Mouse (Mus musculus): ENCODE measurements around the gene Tmem94. TPM values are rescaled to one million over a fixed set of nuclear protein-coding genes. Genes with fewer than 3 reads are reported as not detected.

Gene Tmem94
- total RNA-seq, 1 experiment from 2014 or later: 65.1 TPM

DNA sequence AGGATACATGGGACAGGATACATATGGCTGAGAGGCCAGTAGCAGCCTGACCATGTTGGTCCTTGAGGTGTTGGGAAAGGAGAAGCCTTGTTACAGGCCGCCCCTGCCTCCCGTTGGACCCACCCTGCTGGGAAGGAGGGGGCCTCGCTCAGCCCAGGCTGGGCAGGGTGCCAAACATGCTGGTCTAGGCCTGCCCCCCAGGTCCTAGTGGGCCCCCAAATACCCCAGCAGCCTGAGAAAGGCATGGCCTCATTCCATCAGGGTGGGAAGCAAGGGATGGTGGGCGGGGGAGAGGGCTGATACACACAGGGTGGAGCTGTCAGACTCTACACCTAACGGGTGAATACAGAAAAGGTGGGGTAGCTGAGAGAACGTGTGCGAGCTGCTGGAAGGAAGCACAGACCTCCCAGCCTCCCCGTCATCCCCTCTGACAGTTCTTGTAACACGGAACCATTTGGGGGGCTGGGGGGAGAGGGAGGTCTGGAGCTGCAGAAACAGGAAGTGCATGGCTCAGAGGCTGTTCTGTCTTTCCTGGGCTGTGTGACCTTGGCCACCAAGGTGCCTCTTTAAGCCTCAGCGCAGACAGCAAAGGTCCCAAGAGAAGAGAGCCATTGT lies 43.6 kb downstream of the Tmem94 start:
- DNase-seq: peak; percentile 68

DNA sequence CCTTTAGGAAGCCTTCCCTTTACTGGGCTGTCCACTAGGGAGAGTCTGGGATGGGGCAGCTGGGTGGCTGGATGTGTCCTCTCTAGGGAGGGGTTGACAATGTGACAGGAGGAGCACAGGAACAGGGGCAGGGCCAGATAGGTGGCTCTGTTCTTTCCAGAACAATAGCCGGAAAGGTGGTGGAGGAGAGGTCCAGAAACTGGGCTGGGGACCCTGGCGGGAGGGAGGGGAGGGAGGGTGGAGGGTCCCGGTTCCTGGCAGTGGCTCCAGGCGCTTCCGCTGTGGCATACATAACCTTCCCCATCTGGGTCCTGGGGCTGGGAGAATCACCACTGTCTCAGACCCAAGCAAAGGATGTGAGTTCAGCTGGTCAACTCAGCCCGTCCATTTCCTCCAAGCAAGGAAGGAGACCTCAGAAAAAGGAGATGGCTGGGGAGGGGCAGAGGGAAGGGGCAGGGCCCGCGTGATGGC lies 44.1 kb downstream of the Tmem94 start:
- DNase-seq: peak; percentile 64

DNA sequence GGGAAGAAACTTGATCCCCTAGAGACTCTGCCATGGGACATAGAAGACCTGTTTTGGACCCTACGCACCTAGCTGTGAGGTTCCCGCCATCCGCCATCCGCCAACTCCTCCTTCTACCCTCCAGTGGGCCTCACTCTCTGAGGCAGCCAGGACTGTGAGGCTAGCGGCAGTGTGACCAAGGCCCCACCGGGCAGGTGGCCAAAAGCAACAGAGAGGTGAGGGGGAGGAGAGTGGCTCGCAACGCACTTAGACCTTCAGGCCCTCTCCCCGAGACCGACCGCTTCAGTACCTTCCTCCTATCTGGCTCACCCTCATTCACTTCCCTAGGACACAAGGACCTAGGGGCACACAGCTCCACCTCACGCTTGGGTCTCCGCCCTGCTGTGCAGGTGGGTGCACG lies 45.1 kb downstream of the Tmem94 start:
- DNase-seq: peak; percentile 91

DNA sequence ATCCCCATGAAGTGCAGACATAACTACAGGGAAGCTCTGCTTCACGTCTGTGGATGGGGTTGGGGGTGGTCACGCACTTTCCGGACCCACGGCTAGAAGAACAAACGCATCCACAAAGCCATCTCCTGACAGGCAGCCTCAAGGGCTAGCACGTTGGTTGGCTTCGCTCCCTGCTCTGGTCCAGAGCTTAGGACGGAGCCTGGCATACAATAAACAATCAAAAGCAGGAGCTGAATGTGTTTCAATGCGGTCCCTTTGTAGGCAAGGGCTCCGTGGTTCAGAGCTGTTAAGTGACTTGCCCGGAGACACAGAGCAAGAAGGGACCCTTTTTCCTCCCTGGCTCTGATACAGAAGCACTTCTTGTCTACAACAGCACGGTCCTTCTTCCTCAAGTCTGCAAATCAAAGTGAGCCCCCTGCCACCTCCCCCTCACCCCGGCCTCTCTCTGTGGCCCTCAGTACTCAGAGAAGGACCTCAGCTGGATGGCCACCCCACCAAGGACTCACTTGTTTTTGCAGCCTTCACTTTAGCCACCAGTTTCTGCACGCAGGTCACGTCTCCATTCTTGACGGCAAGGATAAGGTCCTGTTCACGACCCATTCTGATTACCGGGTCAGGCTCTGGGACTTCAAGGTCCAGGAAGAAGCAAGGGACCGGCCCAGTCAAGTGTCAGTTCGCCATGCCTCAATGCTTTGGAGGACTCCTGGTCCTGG lies 46.3 kb downstream of the Tmem94 start:
- no peak for DNase-seq

DNA sequence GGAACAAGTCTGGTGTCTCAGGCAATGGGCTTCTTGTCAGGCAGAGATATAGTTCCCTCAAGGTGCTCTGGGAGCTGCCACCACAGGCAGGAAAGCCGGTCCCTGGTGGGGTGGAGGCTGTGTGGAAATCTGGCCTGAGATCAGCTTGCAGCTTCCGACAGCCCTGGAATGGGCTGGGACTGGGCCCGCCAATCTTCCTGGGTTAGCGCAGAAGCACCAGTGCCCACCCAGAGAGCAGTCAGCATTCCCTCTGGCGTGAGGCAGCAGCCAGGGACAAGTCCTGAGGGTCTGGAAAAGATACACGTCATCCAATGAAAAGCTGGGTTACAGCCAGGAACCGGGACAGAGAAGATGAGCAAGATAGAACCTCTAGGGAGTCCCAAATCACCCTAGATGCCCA lies 46.9 kb downstream of the Tmem94 start:
- DNase-seq: peak; percentile 72

DNA sequence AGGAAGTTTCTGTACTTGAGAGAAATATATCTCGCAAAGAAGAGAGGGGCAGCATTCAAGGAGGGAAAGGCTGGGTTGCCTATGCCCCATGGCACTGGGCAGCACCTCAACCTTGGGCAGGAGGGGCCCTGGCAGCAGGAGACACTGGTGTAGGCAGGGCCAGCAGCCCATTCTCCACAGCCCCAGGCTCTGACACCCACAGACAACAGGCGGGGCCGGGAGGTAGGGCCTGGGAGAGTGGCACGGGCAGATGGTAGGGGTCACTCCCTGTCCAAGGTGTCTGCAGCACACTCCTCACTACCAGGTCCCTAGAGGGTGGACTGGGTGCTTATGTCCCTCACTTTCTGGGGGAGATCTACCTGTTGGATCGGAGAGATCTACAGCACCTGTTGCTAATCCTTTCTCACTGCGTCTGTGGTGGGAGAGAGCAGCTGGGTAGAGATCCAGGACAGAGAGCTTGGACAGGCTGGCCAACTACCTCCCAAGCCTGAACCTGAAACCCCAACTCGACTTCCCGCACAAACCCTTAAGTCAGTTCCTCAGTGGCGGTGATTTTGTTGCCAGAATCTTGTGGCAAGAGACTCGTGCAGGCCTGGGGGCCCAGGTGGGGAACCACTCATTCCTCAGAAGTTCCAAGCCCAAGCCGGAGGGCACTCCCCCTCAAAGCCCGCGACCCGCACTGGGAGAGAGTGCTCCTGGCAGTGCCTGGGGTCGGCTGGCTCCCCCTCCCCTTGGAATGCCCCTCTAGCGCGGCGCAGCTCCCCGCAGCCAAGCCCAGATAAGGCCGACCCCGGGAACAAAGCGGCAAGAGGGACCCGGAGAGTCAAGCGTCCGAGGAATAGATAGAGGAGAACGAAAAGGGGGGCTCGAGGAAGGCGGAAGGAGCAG lies 47.5 kb downstream of the Tmem94 start:
- DNase-seq: peak; percentile 70

DNA sequence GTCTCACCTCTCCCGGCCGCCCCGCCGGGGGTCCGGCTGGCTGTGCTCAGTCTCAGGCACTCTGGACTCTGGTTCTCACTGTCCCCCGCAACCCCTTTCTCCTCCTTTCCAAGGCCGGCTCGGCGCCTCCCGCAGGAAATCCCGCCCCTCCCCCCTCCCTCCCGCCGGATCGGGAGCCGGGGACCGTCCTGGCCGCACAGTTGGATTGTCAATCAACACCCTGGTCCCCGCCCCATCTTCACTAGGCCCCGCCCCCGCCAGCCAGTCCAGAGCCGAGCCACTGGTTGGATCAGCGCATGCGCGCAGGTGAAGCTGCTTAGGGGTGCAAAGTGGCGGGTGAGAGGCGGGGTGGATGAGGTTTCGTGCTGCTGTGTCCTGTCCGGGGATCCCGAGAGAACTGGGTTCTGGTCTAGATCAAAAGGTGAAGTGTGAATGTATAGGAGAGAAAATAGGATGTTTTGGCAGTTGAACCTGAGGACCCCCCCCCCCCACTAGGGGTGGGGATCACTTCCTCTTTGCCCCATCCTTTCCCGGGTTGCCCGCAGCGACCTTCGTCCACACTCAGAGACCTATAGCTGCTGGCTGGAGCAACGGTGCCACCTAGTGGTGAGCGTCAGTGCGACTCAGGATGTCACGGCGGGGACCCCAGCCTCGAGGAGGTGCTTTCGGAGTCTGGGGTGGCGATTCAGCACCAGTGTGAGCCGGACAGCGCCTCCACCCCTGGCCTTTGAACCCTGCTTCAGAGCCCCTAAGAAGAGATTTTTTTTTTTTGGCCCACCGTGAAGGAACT lies 48.5 kb downstream of the Tmem94 start, which contains the start of gene Caskin2:
TSS of gene Caskin2 (minus strand) at position 133 of the 790 bp plus-strand sequence.
- peak; percentile 99 for DNase-seq

DNA sequence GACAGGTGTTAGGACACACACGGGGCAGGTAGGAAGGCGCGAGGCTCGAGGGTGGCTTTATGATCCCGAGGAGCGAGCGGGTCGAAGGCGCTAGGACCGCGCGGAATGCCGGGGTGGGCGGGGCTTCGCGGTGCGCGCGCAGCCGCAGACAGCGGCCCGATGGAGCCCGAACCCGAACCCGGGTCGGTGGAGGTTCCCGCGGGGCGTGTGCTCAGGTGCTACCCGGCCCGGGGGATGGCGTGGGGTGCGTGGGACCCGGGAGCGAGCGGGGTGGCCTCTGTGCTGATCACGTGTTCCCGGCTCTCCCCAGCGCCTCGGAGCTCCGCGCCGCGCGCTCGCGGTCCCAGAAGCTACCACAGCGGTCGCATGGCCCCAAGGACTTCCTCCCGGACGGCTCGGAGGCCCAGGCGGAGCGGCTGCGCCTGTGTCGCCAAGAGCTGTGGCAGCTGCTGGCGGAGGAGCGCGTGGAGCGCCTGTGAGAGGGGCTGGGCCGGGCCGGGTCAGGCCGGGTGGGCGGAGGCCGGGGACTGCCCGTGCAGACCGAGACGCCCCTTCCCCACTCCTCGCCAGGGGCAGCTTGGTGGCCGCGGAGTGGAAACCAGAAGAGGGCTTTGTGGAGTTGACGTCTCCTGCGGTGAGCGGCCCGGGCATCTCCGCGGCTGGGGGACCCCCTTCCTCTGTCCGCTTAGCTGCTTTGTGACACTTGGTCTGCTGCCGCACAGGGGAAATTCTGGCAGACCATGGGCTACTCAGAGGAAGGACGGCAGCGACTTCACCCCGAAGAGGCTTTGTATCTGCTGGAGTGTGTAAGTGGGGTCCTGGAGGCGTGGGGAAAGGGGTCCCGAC lies 49.6 kb downstream of the Tmem94 start, which contains the start of gene Tsen54:
TSS of gene Tsen54 (plus strand) at position 120 of the 846 bp plus-strand sequence.
- DNase-seq: peak; percentile 92

DNA sequence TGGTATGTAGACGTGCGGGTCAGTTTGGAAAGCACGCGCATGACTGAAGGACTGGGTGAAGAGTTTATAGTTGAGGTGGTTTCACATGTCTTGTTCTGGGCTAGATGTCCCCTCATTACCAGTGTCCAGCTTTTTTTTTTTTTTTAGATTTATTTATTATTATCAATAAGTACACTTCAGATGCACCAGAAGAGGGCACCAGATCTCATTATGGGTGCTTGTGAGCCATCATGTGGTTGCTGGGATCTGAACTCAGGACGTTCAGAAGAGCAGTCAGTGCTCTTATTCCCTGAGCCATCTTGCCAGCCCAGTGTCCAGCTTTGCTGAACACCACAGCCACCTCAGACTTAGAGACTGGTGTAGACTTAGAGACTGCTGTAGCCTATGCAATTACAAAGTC lies 52.1 kb downstream of the Tmem94 start:
- no peak for DNase-seq

DNA sequence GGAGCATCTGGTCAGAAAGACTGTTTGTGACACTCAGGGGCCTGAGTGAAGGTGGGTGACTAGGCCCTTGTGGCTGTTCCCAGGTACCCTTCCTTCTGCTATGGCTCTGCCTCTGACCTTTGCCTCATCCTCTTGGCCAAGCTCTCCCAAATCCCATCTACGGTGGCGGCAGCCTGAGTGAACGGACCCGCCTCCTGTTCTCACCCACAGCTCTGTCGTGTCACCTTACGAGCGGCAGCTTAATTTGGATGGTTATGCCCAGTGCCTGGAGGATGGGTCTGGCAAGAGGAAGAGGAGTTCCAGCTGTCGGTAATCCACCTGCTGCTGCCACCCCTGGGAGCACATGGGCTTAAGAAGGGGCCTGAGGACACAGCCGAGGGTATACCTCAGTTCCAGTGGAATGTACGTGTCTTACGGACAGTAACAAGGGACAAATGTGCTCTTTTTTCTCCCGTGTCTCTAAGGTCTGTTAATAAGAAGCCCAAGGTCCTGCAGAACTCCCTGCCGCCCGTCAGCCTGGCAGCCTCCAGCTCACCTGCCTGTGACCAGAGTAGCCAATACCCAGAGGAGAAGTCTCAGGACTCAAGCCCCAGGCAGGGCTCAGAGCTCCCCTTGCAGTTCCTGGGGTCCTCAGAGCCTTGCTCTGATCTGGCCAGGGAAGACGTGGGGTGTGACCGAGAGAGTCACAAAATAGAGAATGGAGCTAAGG lies 54.8 kb downstream of the Tmem94 start:
- DNase-seq: no peak

DNA sequence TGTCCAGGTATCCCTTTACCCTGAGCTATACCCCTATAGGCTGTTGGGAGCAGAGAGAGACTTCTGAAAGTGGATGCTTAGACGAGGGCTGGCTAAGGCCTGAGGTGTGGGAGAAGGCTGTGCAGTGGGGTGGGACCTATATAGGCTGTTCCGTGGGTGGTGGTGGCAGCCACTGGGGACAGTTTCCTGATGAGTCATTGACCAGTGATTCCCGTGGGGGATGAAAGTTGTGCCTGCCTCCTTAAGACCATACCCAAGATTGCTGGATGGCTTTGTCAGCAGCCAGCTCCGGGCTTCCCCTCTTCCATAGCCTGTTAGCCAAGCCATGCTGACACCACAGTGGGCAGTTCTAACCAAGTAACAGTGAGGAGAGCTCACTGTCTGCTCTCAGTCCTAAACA lies 55.8 kb downstream of the Tmem94 start:
- DNase-seq: no peak

DNA sequence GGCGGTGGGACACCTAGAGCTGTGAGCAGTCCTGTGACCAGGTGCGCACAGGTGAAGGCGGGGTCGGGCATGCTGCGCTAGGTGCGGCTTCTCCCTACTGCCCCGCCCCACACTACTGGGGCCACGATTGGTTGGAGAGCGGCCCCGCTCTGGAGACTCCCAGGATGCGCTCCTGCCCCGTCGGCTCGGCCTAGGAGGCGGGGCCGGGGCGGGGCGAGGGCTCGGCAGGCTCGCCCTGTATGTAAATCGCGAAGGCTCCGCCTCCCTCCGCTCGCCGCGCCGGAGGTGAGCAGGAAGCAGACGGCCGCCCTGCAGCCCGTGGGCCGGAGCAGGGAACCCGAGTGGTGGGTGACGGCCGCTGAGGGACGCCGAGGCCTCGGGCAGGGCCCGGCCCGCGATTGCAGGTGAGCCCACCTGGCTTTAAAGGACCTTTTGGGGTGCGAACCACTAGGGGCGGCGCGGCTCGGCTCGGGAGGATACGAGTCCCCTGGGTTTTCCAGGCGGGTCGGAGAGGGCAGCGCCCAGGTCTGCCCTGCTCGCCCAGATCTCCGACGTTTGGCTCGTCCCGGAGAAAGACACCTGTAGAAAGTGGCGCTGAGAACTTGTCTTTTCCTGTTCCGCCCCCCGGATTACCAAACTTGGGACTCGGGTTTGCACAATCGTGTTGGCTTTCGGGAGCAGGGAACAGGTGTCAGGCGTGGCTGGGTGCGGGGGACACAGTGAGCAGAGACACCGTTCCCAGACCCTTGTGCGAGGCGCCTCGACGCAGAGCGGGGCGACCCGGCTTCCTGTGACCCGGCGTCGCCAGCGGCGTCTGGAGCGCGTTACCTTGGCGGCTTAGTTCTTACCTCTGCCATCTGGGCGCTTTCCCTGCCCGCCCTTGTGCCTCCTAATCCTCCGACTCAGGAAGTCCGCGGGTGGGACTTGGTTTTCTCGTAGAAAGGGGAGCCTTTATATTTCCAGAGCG lies 58.8 kb downstream of the Tmem94 start, which contains the start of gene Llgl2:
TSS of gene Llgl2 (plus strand) at position 276 of the 967 bp plus-strand sequence.
- peak; percentile 94 for DNase-seq

DNA sequence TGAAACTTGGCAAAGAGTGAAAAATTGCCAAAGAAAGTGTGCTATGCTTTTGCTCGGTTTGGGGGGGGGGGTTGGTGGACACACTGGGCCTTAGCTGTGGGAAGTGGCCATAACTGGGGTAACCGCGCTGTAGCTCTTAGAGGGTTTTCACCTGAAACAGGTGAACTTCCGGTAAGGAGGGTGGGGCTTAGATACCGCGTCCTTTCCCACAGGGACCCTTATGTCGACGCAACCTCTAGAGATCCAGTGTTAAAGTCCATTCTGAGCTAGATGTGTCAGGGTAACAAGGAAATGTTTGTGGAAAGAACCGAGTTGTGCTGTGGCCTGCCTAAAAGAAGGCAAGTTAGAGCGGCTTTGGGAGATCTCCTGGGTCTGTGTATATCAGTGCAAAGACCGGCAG lies 59.6 kb downstream of the Tmem94 start:
- no peak for DNase-seq

DNA sequence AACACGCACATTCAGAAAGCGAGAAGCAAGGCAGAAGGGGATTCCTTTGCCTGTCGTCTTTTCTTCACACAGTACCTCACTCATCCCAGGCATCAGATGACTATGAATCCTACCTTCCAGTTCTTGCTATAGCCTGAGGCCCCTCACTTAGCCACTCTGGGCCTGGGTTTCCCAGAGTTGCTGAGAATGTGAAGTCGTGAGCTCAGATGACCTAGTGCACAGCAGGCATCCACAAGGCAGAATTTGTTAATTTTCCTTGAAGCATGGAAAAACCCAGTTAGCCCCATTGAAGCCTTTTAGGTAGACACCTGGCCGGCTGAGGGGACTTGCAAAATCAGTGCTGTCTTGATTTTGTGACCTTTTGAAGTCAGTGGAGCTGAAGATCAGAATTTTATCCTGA lies 61.3 kb downstream of the Tmem94 start:
- no peak for DNase-seq

DNA sequence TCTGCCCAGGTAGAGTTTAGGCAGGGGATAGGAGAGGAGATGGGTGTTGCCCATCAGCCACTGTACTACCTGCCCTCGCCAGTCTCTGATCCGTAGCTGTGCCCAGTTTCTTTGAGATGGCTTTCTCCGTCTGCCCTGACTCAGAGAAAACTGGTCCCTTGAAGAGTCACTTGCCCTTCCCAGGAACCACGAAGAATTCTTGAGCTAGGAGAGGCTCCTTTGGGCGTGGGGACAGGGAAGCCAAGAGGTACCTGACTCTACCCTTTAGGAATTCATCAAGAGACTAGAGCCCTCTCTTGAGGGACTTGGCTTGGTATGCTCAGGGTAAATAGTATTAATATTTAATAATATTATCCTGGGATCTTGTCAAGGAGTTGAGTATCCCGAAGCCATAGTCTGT lies 62.4 kb downstream of the Tmem94 start:
- DNase-seq: no peak

DNA sequence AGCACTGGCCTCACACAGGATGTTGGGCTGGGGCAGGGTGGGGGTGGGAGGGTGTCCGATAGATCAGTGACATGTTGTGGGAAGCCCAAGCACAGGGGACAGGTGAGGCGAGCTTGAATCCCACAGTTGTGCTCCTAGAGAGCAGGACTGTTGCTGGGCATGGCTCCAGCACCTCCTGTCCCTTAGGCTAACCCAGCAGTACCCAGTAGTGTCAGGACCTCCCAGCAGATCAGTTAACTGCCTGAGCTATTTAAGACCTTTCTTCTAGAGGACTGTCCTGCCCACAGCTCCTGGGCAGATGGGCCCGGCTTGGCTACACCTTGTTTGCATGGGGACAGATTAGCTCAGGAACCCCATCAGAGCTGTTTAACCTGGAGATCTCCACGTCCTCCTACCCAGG lies 63.8 kb downstream of the Tmem94 start:
- DNase-seq: no peak

DNA sequence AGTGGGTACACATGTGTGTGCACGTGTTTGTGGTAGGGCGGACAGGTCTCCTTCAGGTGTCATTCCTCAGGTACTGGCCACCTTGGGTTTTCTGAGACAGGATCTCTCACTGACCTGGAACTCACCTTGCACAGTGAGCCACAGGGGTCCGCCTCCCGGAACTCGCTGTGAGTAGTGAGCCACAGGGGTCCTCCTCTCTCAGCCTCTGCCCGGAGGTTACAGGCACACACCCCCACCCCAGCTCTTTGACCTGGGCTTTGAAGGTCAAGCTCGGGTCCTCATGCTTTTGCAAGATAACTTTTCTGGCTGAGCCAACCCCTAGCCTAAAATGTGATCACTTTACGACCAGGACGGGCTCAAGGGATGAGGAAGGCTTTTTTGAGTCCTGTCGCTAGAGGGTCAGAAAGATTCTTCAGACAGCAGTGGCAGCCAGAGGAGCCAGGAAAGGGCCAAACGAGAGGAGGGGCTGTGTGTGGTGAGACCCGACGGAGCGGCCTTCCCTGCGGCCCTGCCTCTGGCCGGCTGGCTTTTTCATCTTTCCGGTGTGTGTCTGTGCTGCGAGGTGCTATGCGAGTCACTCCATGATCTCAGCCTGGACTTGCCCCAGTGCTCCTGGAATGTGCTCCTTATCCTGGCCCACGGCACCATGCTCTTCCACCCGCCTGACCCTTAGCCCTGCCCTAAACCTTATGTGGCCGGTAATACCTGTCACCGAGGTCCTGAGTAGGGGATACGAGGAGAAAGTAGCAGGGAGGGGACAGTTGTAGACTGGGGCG lies 65.5 kb downstream of the Tmem94 start:
- no peak for DNase-seq

DNA sequence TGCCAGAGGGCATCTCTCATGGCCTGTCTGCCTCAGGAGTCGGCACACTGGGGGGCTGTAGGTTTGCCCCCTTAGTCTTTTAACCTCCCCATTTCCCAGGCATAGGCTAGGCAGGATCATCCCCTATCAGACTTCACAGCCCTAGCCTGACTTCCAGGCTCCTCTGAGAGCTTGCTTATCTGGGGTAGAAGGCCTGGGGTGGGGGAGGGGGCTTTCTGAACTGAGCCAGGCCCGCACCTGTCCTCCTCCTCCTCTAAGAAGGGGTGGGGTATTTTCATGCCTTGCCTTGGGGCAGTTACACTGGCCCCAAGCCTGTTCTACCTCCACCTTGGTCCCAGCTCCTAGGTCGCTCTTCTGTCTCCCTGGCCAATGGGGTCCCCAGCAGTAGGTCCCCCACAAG lies 66.3 kb downstream of the Tmem94 start:
- DNase-seq: no peak

Data from adrenal gland, postnatal 14 days (tissue).